Mouse (Mus musculus) liver, embryonic 16.5 days (tissue): Measurements from ENCODE around the gene Ranbp17. TPM values are rescaled to one million over a fixed set of nuclear protein-coding genes. Genes with fewer than 3 reads are reported as not detected.

Experiments
- ATAC-seq: fragments of 200-750 bp; cut with Nextera tagmentation; 2 replicates; pipeline ENCODE4 v1.8.0; 2017; ENCODE audit warnings: low read depth, mild to moderate bottlenecking, moderate number of reproducible peaks, moderate library complexity
- H3K27ac ChIP-seq: fragments of 300-500 bp; sonication (generic); 2 replicates; pipeline ENCODE4 v1.5.1; 2014; ENCODE audit warnings: mild to moderate bottlenecking, low read length
- H3K27me3 ChIP-seq: fragments of 300-500 bp; sonication (generic); 2 replicates; pipeline ENCODE4 v1.6.1; 2014; ENCODE audit warnings: low read depth, low read length, mixed read lengths; ENCODE audit not compliant: control insufficient read depth, insufficient read depth
- H3K36me3 ChIP-seq: fragments of 300-500 bp; sonication (generic); 2 replicates; pipeline ENCODE4 v1.6.1; 2014; ENCODE audit warnings: mild to moderate bottlenecking; ENCODE audit not compliant: control insufficient read depth, insufficient read depth
- H3K4me1 ChIP-seq: fragments of 300-500 bp; sonication (generic); 2 replicates; pipeline ENCODE4 v1.6.1; 2014; ENCODE audit warnings: low read depth, low read length, mixed read lengths; ENCODE audit not compliant: control insufficient read depth
- H3K4me2 ChIP-seq: fragments of 300-500 bp; sonication (generic); 2 replicates; pipeline ENCODE4 v1.6.1; 2014; ENCODE audit warnings: low read depth, low read length, mixed read lengths
- H3K4me3 ChIP-seq: fragments of 300-500 bp; sonication (generic); 2 replicates; pipeline ENCODE4 v1.5.1; 2014; ENCODE audit warnings: low read depth, mild to moderate bottlenecking, low read length
- H3K9ac ChIP-seq: fragments of 300-500 bp; sonication (generic); 2 replicates; pipeline ENCODE4 v1.6.1; 2014; ENCODE audit warnings: low read depth, low read length
- H3K9me3 ChIP-seq: fragments of 300-500 bp; sonication (generic); replicated peaks from 2 replicates; pipeline ENCODE4 v1.6.1; 2016; ENCODE audit warnings: low read length; ENCODE audit not compliant: control insufficient read depth
- WGBS: fragments of 180-500 bp; shearing (Covaris S2); extraction: QIAGEN DNeasy Blood & Tissue Kit; methylation state at CpG from one replicate; pipeline ENCODE4 v1.1.7; 2014; ENCODE audit not compliant: insufficient replicate concordance; 5-methylcytosine and 5-hydroxymethylcytosine counted together
- polyA plus RNA-seq: library from polyadenylated mRNA; unstranded; fragments of >200 nt; fragmentation: Nextera tagmentation; extraction: Ambion mirVana; gene quantifications from 2 replicates; pipeline ENCODE4 v1.2.1, GENCODE M21; 2015

Gene Ranbp17
- polyA plus RNA-seq, 1 experiment from 2014 or later = 3.2 TPM

DNA sequence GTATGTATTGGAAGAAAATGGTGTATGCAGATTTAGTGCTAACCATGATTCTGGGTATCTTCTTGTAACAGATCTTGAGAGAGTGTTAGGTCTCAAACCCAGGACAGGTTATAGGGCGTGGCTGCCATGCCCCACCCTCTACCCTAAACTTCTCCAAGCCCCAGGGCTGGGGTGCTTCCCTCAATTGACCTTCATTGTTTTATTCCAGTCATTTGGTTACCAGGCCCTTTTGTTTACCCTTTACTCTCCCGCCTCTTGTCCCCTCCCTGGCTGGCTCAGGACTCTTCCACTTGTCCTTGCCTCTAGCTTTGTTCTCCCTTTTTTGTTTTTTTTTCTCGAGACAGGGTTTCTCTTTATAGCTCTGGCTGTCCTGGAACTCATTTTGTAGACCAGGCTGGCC lies 20.0 kb upstream of the Ranbp17 start:
- Histone ChIP-seq H3K9ac (no peak overlapping the region), H3K4me2 (no peak overlapping the region), H3K27me3 (no peaks in the 10 kb centered on the region), H3K27ac (no peak overlapping the region), H3K4me1 (no peaks in the 10 kb centered on the region), H3K9me3 (no peaks in the 10 kb centered on the region), H3K4me3 (no peak overlapping the region), H3K36me3 (no peaks in the 10 kb centered on the region)
- WGBS = 41% methylated on average over 3 of the region's 3 CpGs
- no peak for ATAC-seq

GRCm38 (mm10) chr11:33529576-33529975 lies 16.0 kb upstream of the Ranbp17 start:
- no peak overlapping the region for H3K4me2 ChIP-seq
- H3K4me1 ChIP-seq = no peaks in the 10 kb centered on the region
- ATAC-seq = no peak
- no peaks in the 10 kb centered on the region for H3K9me3 ChIP-seq
- no peak overlapping the region for H3K4me3 ChIP-seq
- no peak overlapping the region for H3K9ac ChIP-seq
- no peak overlapping the region for H3K27ac ChIP-seq
- no peaks in the 10 kb centered on the region for H3K36me3 ChIP-seq
- H3K27me3 ChIP-seq = no peaks in the 10 kb centered on the region
- 21% methylated on average over 2 of the region's 2 CpGs for WGBS

GRCm38 (mm10) chr11:33512854-33513375 lies 631 bp downstream of the Ranbp17 start:
- Histone ChIP-seq H3K9ac (peak overlapping the region; percentile 75), H3K27me3 (no peaks in the 10 kb centered on the region), H3K36me3 (no peaks in the 10 kb centered on the region), H3K4me1 (peaks cover 7% of the 10 kb centered on the region; the same call in 1 of the 2 replicates), H3K4me2 (peak overlapping the region; percentile 95), H3K9me3 (no peaks in the 10 kb centered on the region), H3K27ac (no peak overlapping the region), H3K4me3 (peak overlapping the region; percentile 84)
- peak; percentile 92 for ATAC-seq
- under 1% methylated on average over 34 of the region's 43 CpGs for WGBS

- Histone ChIP-seq H3K27me3 (no peaks in the 10 kb centered on the region), H3K36me3 (no peaks in the 10 kb centered on the region), H3K9me3 (no peaks in the 10 kb centered on the region), H3K4me1 (peaks cover 7% of the 10 kb centered on the region; the same call in 1 of the 2 replicates), H3K4me2 (no peak overlapping the region), H3K4me3 (no peak overlapping the region), H3K9ac (no peak overlapping the region), H3K27ac (no peak overlapping the region)
- no peak for ATAC-seq
Observed at GRCm38 (mm10) chr11:33509401-33509800, 4.1 kb downstream of the Ranbp17 start.

- Histone ChIP-seq H3K9me3 (no peaks in the 10 kb centered on the region), H3K4me2 (no peak overlapping the region), H3K9ac (no peak overlapping the region), H3K27ac (no peak overlapping the region), H3K4me3 (no peak overlapping the region), H3K27me3 (no peaks in the 10 kb centered on the region), H3K36me3 (no peaks in the 10 kb centered on the region), H3K4me1 (no peaks in the 10 kb centered on the region)
- 74% methylated on average over 4 of the region's 4 CpGs for WGBS
- ATAC-seq = no peak
Observed at GRCm38 (mm10) chr11:33485746-33486145, 27.8 kb downstream of the Ranbp17 start.

- Histone ChIP-seq H3K36me3 (no peaks in the 10 kb centered on the region), H3K9me3 (no peaks in the 10 kb centered on the region), H3K27me3 (no peaks in the 10 kb centered on the region), H3K4me3 (no peak overlapping the region), H3K4me2 (no peak overlapping the region), H3K4me1 (peaks cover 2% of the 10 kb centered on the region; the same call in 1 of the 2 replicates), H3K9ac (no peak overlapping the region), H3K27ac (no peak overlapping the region)
- ATAC-seq = no peak
- WGBS = 75% methylated on average over 10 of the region's 10 CpGs
Observed at GRCm38 (mm10) chr11:33480410-33480809, 33.1 kb downstream of the Ranbp17 start.

DNA sequence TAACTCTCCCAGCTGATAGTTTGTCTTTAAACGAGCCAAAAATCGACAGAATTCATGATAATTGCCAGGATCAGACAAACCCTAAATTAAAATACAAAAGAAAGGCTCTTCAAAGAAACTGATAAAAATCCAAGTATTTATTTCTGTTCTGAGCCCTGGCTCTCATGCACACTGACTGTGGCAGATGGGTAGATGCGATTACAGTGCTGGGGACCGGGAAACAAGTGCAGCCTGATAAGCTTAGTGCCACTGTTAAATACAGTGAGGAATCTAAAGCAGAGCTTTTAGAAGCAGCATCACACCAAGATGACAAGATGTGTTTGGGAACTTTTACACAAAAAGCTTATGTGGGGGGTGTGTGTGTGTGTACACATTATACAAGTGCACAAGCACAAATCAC lies 34.3 kb downstream of the Ranbp17 start:
- H3K36me3 ChIP-seq = no peaks in the 10 kb centered on the region
- no peaks in the 10 kb centered on the region for H3K9me3 ChIP-seq
- H3K9ac ChIP-seq = no peak overlapping the region
- H3K27me3 ChIP-seq = no peaks in the 10 kb centered on the region
- no peak overlapping the region for H3K4me2 ChIP-seq
- ATAC-seq = peak; percentile 64
- no peak overlapping the region for H3K27ac ChIP-seq
- 22% methylated on average over 4 of the region's 4 CpGs for WGBS
- peaks cover 2% of the 10 kb centered on the region; the same call in 1 of the 2 replicates for H3K4me1 ChIP-seq
- H3K4me3 ChIP-seq = no peak overlapping the region

GRCm38 (mm10) chr11:33476634-33477033 lies 36.9 kb downstream of the Ranbp17 start:
- Histone ChIP-seq H3K9me3 (no peaks in the 10 kb centered on the region), H3K4me3 (no peak overlapping the region), H3K27ac (no peak overlapping the region), H3K4me2 (no peak overlapping the region), H3K9ac (no peak overlapping the region), H3K27me3 (no peaks in the 10 kb centered on the region), H3K4me1 (peaks cover 2% of the 10 kb centered on the region; the same call in 1 of the 2 replicates), H3K36me3 (no peaks in the 10 kb centered on the region)
- WGBS = 68% methylated on average over 2 of the region's 2 CpGs
- no peak for ATAC-seq

DNA sequence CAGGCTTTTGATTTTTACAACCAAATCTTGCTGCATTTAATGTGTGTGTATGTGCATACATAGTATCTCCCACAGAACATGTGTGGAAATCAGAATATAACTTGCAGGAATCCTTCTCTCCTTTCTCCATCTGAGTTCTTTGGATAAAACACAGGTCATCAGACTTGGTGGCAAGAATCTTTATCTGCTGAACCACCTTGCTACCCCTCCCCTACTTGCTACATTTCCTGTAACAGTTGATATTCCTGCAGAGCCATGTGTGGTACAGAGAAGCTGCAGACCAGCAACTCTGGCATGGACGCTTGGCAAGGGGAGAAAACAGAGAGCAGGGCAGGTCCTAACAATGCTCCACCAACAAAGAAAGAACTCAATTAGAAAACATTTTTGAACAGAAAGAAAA lies 52.4 kb downstream of the Ranbp17 start:
- no peak overlapping the region for H3K27ac ChIP-seq
- ATAC-seq = peak; percentile 43
- no peaks in the 10 kb centered on the region; the same call in 1 of the 2 replicates for H3K4me1 ChIP-seq

More for the DNA sequence above, 52.4 kb downstream of the Ranbp17 start:
- 10% methylated on average over 1 of the region's 1 CpGs for WGBS
- Histone ChIP-seq H3K9ac (no peak overlapping the region), H3K36me3 (no peaks in the 10 kb centered on the region), H3K9me3 (no peaks in the 10 kb centered on the region), H3K4me2 (no peak overlapping the region), H3K27me3 (no peaks in the 10 kb centered on the region), H3K4me3 (no peak overlapping the region)
